Mouse (Mus musculus) limb, embryonic 14.5 days (tissue): ENCODE results near the gene Aqp1. TPM values are rescaled to one million over a fixed set of nuclear protein-coding genes. Genes with fewer than 3 reads are reported as not detected.

Experiments used
- ATAC-seq: fragments of 200-750 bp; cut with Nextera tagmentation; 2 replicates; pipeline ENCODE4 v1.8.0; 2017; ENCODE audit warnings: low read depth, moderate number of reproducible peaks, moderate TSS enrichment; ENCODE audit not compliant: low FRiP score
- DNase-seq: peaks from one replicate; pipeline ENCODE4 v3.0.0-alpha.2; 2015; ENCODE audit warnings: low spot score
- H3K27ac ChIP-seq: fragments of 300-500 bp; sonication (generic); replicated peaks from 2 replicates; pipeline ENCODE4 v1.5.1; 2014; ENCODE audit warnings: low read depth, mild to moderate bottlenecking, low read length, moderate library complexity, mixed read lengths
- H3K27me3 ChIP-seq: fragments of 300-500 bp; sonication (generic); 2 replicates; pipeline ENCODE4 v1.6.1; 2014; ENCODE audit warnings: low read length, mixed read lengths; ENCODE audit not compliant: control insufficient read depth, insufficient read depth
- H3K36me3 ChIP-seq: fragments of 300-500 bp; sonication (generic); 2 replicates; pipeline ENCODE4 v1.6.1; 2014; ENCODE audit warnings: mild to moderate bottlenecking, low read length, moderate library complexity, mixed read lengths; ENCODE audit not compliant: control insufficient read depth, insufficient read depth
- H3K4me1 ChIP-seq: fragments of 300-500 bp; sonication (generic); 2 replicates; pipeline ENCODE4 v1.6.1; 2014; ENCODE audit warnings: antibody characterized with exemption, low read length, mixed read lengths; ENCODE audit not compliant: control insufficient read depth, insufficient read depth
- H3K4me2 ChIP-seq: fragments of 300-500 bp; sonication (generic); replicated peaks from 2 replicates; pipeline ENCODE4 v1.6.1; 2014; ENCODE audit warnings: low read depth, mild to moderate bottlenecking, low read length, moderate library complexity; ENCODE audit not compliant: severe bottlenecking
- H3K4me3 ChIP-seq: fragments of 300-500 bp; sonication (generic); replicated peaks from 2 replicates; pipeline ENCODE4 v1.5.1; 2014; ENCODE audit warnings: low read length
- H3K9ac ChIP-seq: fragments of 300-500 bp; sonication (generic); 2 replicates; pipeline ENCODE4 v1.6.1; 2014; ENCODE audit warnings: mild to moderate bottlenecking, low read depth, low read length, moderate library complexity; ENCODE audit not compliant: severe bottlenecking
- H3K9me3 ChIP-seq: fragments of 300-500 bp; sonication (generic); 2 replicates; pipeline ENCODE4 v1.6.1; 2016; ENCODE audit warnings: low read length; ENCODE audit not compliant: control insufficient read depth
- POLR2A ChIP-seq: fragments of 200-500 bp; IDR thresholded peaks from 2 replicates; pipeline ENCODE4 v1.8.0; 2012; ENCODE audit warnings: inconsistent platforms, mild to moderate bottlenecking, moderate library complexity, borderline replicate concordance; ENCODE audit not compliant: insufficient read depth, insufficient read length; ENCODE audit errors: extremely low read depth
- WGBS: fragments of 180-500 bp; shearing (Covaris S2); extraction: QIAGEN DNeasy Blood & Tissue Kit; methylation state at CpG from one replicate; pipeline ENCODE4 v1.1.7; 2014; 5-methylcytosine and 5-hydroxymethylcytosine counted together
- polyA plus RNA-seq, 2 experiments: library from polyadenylated mRNA; depleted of rRNA in 1 of 2; stranded (reverse) in 1 of 2; unstranded in 1 of 2; fragments of >200 nt; fragmentation: Nextera tagmentation in 1 of 2; extraction: Ambion mirVana in 1 of 2; gene quantifications; 2 replicates each; pipeline versions ENCODE4 v1.2.1 to v1.2.3; 2012 to 2014

The Aqp1 gene
- polyA plus RNA-seq, 2 experiments: 17.8 to 87.1 TPM

DNA sequence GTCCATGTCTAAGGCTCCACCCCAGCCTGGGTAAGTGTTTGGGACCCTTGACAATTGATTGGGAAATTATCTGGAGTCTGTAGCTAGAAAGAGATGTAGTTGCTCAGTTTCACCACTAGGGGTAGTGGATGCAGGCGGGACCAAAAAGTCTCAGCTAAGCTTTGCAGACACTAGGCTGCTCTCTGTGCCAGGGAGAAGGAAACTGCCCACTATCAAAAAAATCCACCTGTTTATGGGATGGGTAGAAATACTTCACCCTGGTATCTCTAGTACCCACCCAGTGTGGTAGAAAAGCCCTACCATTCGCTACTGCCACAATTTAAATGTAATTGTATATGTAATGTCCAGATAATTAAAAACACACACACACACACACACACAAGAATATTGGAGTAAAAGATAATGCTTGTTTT is 22.5 kb downstream of the Aqp1 start:
- DNase-seq: no peak
- no peak for ATAC-seq
- Histone ChIP-seq H3K4me3 (no peak overlapping the region), H3K27me3 (no peaks in the 10 kb centered on the region), H3K4me1 (no peaks in the 10 kb centered on the region), H3K9me3 (no peaks in the 10 kb centered on the region), H3K36me3 (no peaks in the 10 kb centered on the region), H3K9ac (no peak overlapping the region), H3K27ac (no peak overlapping the region), H3K4me2 (no peak overlapping the region)
- no peak for TF ChIP-seq POLR2A
- WGBS: 23% methylated on average over 2 of the region's 2 CpGs

DNA sequence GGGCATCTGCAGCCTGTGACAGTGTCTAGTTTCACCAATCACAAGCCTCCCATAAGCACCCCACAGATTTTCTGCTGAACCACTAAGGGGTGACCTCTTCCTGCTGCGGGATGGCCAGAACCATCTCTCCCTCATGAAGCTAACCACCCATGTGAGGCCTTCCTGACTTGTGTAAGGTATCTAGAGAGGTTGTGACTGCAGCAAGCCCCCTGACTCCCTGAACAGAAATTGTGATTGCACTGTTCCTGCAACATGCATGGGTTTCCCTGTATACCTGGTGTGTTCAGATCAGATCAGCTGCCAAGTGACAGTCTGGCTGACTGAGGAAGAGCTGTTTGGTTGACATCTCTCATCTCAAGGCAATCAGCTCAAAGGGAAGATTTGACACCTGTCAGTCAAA is 26.4 kb downstream of the Aqp1 start:
- Histone ChIP-seq H3K4me2 (no peak overlapping the region), H3K9me3 (no peaks in the 10 kb centered on the region), H3K36me3 (no peaks in the 10 kb centered on the region), H3K4me3 (no peak overlapping the region), H3K4me1 (no peaks in the 10 kb centered on the region), H3K27me3 (no peaks in the 10 kb centered on the region), H3K27ac (no peak overlapping the region), H3K9ac (no peak overlapping the region)
- WGBS: 84% methylated on average over 1 of the region's 1 CpGs
- ATAC-seq: no peak
- no peak for DNase-seq
- TF ChIP-seq POLR2A: no peak

DNA sequence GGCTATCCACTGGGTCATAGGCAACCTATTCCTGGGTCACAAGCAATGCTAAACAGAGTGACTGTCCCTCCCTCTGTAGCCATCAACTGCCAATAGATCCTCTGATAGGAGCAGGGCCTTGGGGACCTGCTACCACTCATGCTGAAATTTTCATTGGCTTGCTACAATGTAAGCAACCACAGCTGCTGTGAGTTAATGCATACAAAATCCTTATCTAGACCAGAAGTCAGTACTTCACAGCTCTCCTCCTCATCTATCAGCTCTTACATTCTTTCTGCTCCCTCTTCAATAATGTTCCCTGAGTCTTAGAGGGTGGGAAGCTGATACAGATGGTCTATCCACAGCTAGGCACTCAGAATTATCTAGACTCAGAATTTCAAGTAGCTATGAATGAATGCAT is 30.9 kb downstream of the Aqp1 start:
- ATAC-seq: no peak
- no peaks in the 10 kb centered on the region for H3K4me1 ChIP-seq
- H3K27me3 ChIP-seq: no peaks in the 10 kb centered on the region
- no peak overlapping the region for H3K4me2 ChIP-seq
- no peak for TF ChIP-seq POLR2A
- DNase-seq: no peak
- no peak overlapping the region for H3K27ac ChIP-seq
- H3K9ac ChIP-seq: no peak overlapping the region
- no peak overlapping the region for H3K4me3 ChIP-seq
- H3K36me3 ChIP-seq: no peaks in the 10 kb centered on the region
- no peaks in the 10 kb centered on the region for H3K9me3 ChIP-seq

DNA sequence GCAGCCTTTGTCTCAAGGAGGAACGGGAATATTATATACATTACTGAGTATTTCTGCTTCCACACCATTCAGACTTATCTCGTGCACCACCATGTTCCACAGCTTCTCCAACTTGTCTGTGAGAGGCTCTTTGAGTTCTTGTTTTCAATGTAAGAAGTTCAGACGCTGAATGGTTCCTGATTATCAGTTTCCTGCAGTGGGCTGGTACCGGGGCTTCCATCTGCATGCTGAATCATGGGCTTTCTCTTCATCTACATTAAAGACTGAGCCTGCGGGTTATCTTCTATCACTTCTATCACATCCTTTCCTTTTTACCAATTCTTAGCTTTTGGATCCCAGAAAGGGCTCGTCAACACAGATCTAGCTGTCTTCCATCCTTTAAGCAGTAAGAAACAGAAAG is 34.6 kb downstream of the Aqp1 start:
- no peak overlapping the region for H3K4me3 ChIP-seq
- no peak overlapping the region for H3K27ac ChIP-seq
- WGBS: 87% methylated on average over 6 of the region's 6 CpGs
- TF ChIP-seq POLR2A: no peak
- no peaks in the 10 kb centered on the region for H3K4me1 ChIP-seq
- ATAC-seq (no peak), DNase-seq (no peak)
- H3K4me2 ChIP-seq: no peak overlapping the region
- H3K27me3 ChIP-seq: no peaks in the 10 kb centered on the region
- no peaks in the 10 kb centered on the region for H3K9me3 ChIP-seq
- no peak overlapping the region for H3K9ac ChIP-seq
- H3K36me3 ChIP-seq: no peaks in the 10 kb centered on the region

DNA sequence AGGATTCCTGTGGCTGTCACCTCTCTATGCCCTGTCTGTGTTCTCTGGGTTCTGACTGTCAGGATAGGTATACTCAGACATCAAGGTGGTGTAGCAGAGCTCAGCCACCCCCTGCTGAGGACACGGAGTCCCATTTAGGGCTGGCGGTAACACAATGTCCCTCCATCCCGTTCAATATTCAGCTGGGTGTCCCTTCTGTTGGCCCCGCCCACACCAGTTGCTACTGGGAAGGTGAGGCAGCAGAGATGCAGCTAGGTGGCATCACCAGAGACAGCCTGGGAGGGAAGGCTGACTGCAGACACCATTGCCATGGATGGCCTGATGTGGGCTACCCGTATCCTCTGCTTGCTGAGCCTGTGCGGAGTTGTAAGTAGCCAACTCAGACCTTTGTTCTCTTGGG is 39.8 kb downstream of the Aqp1 start, which contains the start of gene Ghrhr:
TSS of gene Ghrhr (plus strand) at position 220 of the 400 bp plus-strand sequence.
- Histone ChIP-seq H3K36me3 (no peaks in the 10 kb centered on the region), H3K27ac (no peak within 1 kb of the TSS), H3K4me1 (no peaks in the 10 kb centered on the region), H3K27me3 (no peaks in the 10 kb centered on the region), H3K9me3 (no peaks in the 10 kb centered on the region), H3K9ac (no peak within 1 kb of the TSS), H3K4me2 (no peak within 1 kb of the TSS), H3K4me3 (no peak within 1 kb of the TSS)
- 81% methylated on average over 6 of the region's 6 CpGs for WGBS
- ATAC-seq (no peak), DNase-seq (no peak)
- TF ChIP-seq POLR2A: no peak

DNA sequence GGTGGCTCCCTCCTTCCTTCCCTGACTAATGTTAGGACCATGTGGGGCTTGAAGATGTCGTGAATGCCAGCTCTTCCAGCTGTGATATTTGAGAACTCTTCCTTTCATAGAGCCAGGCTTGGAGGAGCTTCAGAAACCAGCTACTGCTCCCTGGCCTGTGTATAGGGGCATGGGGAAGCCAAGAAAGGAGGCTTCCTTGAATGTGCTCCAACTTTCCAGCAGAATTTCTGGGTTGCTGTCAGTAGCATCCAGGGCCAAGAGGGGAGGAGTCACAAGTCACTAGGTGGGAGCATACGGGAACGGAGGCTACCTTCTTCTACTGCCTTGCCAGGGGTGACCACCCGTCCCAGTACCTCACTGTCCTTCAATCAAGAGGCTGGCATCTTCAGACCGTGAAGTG is 40.3 kb downstream of the Aqp1 start:
- ATAC-seq: no peak
- no peak overlapping the region for H3K27ac ChIP-seq
- peak; percentile 25 for DNase-seq
- no peak overlapping the region for H3K4me2 ChIP-seq
- H3K9ac ChIP-seq: no peak overlapping the region
- H3K27me3 ChIP-seq: no peaks in the 10 kb centered on the region
- TF ChIP-seq POLR2A: no peak
- 68% methylated on average over 5 of the region's 5 CpGs for WGBS
- H3K36me3 ChIP-seq: no peaks in the 10 kb centered on the region
- no peaks in the 10 kb centered on the region for H3K4me1 ChIP-seq
- H3K9me3 ChIP-seq: no peaks in the 10 kb centered on the region
- H3K4me3 ChIP-seq: no peak overlapping the region
